Mouse (Mus musculus) cerebellum, adult 18-20 months (tissue): ENCODE results near the gene Qrich2.
"Not testable (repeated sequence)": the region's sequence is repeated elsewhere in the genome, so short reads cannot be mapped to it uniquely, and the experiment has no call there.

Source experiments
- DNase-seq, 2 experiments: peaks; one replicate each; pipeline ENCODE4 v3.0.0; 2021

The Qrich2 gene

DNA sequence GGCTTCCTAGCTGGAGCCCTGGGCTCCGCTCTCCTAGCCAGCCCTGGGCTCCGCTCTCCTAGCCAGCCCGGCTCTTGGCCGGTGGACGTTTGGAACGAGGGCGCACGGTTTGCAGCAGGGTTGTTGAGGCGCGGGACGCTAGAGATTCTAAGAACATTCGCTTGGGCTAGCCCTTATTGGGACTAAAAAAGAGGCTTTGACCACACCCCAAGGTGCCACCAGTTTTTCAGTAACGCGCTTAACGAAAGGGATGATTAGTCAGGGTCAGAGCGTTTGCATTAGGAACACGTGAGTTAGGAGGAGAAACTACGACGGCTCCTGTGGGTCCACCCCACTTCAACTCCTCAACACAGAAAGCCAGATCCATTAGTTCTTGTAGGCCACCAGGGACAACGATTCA is at the start of gene Qrich2:
TSS of gene Qrich2 (minus strand) at position 101 of the 400 bp plus-strand sequence.
- DNase-seq, result no peak

- DNase-seq, result peak; percentile 65 to 72
Observed at GRCm38 (mm10) chr11:116515330-116516020, 49.4 kb upstream of the Qrich2 start.

DNA sequence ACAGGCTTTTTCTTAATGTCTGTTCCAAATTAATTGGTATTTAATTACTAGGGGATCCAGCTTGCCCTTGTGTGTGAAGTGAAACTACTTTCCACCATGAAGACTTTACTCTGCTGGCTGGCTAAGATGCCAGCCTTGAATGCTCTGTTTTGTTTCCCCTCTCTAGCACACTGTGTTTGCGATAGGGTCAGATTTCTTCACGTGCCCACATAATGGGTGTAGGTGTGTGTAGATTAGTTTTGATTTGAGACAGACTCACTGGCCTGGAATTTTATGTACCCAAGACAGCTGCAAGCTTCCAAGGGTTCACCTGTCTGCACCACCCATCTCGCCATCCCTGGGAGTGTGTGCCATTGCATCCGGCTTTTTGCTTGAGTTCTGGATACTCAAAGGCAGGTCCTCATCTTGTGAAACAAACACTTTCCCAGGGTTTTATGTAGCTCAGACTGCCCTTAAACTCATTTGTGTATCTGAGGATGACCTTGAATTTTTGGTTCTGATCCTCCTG is 47.5 kb upstream of the Qrich2 start:
- DNase-seq, result no peak

- DNase-seq, result no peak
Observed at GRCm38 (mm10) chr11:116512987-116513386, 46.9 kb upstream of the Qrich2 start.

DNA sequence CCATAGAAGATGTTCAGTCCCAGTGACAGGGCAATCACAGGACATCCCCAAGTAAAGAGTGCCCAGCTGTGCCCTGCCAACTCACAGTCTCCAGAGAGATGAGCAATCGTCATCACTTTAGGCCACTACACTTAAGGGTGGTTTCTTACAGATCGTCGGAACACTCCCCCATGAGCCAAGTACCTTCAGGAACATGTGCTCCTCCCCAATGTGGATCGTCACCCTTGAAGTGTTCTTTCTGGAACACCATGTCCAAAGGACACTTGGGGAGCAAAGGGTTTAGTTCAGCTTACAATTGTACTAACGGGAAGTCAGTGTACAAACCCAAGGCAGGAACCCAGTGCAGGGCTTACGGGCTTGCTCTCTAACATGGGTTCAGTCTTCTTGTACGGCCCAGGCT is 46.1 kb upstream of the Qrich2 start:
- no peak for DNase-seq

DNA sequence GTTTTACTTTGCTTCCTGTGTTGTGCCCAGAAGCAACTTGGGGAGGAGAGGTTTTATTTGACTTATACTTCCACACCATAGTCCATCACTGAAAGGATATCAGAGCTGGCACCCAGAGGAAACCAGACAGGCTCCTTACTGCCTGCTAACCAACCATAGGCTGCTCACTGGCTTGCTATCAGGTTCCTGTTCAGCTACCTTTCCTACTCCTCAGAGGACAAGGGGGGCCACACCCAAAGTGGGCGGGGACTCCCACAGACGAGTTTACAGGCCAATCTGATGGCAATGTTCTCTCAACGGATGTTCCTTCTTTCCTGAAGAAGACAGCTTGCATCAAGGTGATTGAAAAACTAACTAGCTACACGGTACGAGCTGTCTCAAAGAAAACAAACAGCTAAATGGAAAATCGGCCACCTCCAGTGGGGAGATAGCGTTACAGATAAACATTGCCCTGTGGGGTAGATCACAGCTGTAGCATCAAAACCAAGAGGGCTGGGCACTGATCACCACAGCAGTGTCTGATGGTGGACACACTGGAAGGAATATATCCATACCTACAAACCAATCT is 45.3 kb upstream of the Qrich2 start:
- no peak for DNase-seq

GRCm38 (mm10) chr11:116508689-116509088 is 42.6 kb upstream of the Qrich2 start:
- DNase-seq, result no peak

GRCm38 (mm10) chr11:116506151-116506875 is 40.3 kb upstream of the Qrich2 start:
- DNase-seq, result no peak

DNA sequence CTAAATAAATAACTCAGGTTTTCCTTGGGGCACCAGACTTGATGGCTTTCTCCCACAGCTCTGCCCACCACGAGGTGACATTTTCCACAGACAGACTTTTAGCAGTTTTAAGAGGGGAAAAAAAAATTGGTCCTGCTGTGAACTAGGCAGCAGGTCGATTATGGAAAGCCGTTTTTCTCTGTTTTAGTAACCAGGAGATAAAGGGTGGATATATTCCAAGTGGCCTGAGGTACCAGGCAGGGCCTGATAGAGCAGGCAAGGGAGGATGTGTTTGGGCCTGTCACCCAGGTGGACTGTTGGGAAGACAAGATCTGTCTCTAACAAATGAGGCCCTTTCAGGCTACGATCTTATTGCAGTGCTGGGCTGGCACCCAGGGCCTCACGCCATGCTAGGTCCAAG is 39.5 kb upstream of the Qrich2 start:
- DNase-seq, result no peak

DNA sequence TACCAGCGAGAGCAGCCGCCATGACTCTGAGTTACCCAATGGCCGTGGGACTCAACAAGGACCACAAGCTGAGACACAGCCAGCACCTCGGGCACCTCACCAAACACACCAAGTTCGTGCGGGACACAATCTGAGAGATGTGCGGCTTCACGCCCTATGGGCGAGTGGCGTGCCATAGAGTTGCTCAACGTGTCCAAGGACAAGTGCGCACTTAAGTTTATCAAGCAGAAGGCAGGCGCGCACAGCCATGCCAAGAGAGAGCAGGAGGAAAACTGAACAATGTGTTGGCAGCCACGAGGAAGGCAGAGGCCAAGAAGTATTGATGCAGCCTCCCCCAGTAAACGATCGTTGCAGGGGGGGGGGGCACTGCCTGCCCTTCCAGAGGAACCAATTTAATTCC is 38.5 kb upstream of the Qrich2 start:
- DNase-seq, result no peak

DNA sequence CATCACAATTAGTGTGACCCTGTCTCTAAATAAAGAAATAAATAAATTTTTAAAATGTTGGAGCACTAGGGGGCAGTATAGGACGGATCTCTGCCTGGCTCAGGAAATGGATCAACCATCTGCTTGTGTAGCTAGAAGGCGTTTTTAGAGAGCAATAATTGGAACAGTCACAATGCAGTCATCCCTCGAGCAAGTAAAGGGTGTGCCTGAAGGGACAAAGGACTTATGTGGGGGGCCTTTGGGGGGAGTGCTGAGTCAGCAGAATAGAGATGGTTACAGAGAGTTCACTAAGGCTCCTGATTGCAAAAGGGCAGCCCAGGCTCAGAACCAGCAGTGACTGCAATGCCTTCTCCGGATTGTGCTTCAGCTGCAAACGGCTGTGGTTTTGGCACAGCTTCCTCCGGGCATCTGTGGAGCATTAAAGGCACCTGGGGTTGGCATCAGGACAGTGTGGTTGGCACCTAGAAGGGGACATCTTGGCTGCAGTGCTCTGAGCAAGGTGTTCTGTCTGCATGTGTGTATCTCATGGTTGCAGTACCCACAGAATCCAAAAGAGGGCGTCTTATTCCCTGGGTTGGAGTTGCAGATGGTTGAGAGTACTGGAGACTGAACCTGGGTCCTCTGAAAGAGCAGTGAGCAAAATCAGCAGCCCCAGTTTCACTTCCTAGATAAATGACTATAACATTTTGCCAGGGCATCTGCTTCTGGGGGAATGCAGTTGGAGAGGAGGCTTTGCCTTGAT is 35.1 kb upstream of the Qrich2 start:
- DNase-seq, result peak; percentile 41 to 50

DNA sequence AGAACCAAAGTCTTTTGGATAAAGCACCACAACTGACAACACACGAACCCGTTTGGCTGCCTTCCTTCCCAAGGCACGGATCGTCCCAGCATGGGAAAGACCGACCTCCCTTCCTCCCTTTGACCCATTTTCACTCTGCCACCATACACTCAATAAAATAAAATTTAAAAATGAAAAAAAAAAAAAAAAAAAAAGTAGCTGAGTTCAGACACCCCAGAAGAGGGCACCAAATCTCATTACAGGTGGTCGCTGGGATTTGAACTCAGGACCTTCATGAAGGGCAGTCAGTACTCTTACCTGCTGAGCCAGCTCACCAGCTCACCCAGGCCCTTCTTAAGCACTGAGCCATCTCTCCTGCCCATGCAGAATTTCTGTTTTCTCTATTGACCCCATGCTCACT is 33.0 kb upstream of the Qrich2 start:
- DNase-seq, result no peak

- no peak for DNase-seq
Observed at GRCm38 (mm10) chr11:116498596-116498995, 32.6 kb upstream of the Qrich2 start.

GRCm38 (mm10) chr11:116497313-116497712 is 31.3 kb upstream of the Qrich2 start:
- DNase-seq, result no peak

DNA sequence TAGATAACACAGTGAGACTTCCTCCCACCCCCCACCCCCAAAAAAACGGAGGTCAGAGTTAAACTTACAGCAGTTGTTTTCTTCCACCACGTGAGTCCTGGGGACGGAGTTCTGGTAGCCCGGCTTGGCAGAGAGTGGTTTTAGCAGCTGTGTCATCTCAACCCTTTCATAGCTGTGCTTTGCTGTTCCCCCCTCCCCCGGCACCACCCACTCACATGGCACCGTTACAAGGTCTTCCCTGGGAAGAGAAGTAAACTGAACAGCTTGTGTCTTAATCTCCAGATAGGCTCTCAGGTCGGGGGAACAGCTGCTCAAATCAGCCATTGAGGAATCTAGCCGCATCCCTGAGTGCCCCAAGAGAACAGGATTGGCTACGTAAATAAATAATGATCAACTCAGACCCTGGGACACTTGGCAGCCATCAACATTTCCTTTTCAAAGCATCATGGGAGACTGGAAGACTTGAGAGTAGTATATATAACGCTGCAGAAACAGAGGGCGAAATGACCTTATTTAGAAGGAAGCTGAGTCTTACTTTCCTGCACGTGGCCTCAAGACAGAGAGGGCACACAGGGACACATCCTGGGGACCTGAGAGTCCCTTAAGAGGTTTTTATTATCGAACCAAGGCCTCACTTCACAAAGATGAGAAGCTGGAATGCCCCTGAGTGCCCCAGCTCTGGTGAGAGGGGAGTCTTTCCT is 28.6 kb upstream of the Qrich2 start:
- no peak for DNase-seq

DNA sequence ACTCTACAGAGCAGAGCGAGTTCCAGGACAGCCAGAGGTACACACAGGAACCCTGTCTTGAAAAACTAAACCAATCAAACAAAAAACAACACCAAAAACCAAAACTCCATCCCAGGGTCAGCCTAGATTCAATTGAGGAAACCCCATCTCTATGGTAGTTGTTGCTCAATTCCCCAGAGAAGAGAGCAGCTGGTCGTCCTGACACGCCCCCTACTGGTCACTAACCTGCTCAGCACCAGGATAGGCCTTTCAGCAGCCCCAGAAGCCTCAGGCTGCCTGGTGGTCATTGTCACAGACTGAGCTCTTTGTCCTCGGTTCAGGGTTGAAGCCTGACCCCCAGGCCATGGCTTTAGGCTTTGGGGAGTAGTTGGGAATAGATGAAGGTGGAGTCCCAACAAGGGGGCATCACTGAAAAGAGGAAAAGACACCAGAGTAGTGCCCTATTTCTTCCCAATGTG is 27.8 kb upstream of the Qrich2 start, which contains the start of gene Prpsap1:
TSS of gene Prpsap1 (minus strand) at position 408 of the 458 bp plus-strand sequence.
- DNase-seq, result peak; percentile 30 to 35

GRCm38 (mm10) chr11:116493191-116493590 is 27.1 kb upstream of the Qrich2 start:
- no peak for DNase-seq

DNA sequence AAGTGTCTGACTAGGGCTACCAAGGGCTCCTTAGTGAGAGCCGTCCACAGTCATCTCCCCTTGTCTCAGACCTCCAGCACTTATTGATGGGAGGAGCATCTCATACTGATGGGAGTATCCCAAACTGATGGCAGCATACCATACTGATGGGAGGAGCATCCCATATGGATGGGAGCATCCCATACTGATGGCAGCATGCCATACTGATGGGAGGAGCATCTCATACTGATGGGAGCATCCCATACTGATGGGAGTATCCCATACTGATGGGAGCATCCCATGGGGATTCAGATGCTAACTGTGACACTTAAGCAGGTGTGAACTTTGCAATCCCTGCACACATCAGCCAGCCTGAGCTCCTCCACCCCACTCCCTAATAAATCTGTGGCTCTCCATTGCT is 26.5 kb upstream of the Qrich2 start:
- DNase-seq, result not testable (repeated sequence)

DNA sequence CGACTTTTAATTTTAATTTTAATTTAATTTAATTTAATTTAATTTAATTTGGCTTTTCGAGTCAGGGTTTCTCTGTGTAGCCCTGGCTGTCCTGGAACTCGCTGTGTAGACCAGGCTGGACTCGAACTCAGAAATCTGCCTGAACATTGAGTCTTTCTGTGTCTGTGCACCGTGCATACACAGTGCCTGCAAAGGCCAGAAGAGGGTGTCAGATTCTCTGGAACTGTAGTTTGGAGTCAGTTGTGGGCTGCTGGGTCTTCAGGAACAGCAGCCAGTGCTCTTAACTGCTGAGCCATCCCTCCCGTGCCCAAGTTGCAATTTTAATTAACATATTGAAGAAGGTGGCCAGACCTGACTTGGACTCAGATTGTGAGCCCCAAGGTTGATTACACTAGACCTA is 25.3 kb upstream of the Qrich2 start:
- no peak for DNase-seq

DNA sequence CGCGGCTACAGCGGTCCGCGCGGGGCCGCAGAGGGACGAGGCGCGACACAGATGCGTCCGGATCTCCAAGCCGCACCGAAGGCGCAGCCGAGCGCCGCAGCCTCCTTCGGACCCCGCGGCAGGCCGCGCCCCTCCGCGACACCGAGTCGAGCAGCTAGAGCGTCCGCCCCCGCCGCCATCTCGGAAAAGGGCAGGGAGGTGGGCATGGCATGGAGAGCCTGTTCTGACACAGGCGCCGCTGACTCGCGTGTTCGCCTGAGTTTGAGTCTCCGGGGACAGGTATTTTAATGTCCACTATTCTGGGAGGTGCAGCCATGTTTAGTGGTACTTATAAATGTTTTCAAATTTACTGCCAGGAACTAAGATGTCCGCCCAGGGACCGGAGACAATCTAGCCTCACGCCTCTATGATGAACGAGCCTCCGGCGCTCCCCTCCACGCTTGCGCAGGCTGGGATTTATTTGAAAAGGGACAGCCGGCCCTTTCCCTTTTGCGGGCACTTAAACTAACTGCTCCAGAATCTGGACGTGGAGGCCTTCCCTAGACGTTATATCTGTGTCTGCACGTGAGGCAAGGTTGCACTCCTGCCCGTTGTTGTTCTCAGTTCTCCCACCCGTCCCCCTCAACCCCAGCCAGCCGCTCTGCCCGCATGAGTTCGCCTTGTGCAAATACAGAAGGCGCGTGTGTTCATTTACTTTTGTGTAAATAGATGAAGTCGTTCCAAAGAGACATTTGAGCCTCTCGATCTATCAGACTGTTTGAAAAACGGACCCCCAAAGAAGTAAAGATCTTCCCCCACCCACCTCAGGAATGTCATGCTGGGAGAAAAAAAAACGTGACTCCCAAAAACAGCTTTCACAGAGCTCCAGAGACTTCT is 24.4 kb upstream of the Qrich2 start:
- DNase-seq, result peak; percentile 85 to 92

DNA sequence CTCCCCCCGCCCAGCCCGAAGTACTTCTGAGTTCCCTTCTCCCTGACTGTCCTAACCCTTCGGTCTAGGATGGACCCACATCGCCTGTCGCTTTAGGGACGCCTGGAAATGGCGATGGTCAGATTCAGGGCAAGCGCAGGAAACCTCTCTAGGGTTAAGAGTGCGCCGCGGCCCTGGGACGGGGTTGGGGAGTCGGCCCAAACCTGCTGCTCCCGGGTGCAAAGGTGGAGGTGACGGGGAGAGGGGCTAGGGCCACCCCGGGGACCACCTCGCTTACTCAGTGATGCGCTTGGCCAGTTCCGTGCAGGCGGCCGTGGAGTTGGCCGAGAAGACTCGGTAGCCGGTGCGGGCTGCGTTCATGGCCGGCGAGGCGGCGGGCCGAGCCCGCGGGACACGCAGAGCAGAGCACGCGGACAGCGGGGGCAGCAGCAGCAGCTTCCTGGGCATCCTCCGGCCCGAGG is 23.8 kb upstream of the Qrich2 start:
- DNase-seq, result no peak
